Mouse (Mus musculus) MEL (cell line): ENCODE measurements around the gene Fam114a2.

Experiments
- CTCF ChIP-seq, 3 experiments: IDR thresholded peaks in 2 of 3; conservative IDR thresholded peaks in 1 of 3; 2 replicates each; pipeline ENCODE4 v1.5.1; 2011 to 2012; ENCODE audit warnings: low read length in 3 of 3, low read depth in 2 of 3, mild to moderate bottlenecking in 2 of 3, improper control_type of control experiment in 1 of 3, inconsistent platforms in 1 of 3, mixed read lengths in 1 of 3, moderate library complexity in 1 of 3; ENCODE audit not compliant: control insufficient read depth in 1 of 3, insufficient read depth in 1 of 3, poor library complexity in 1 of 3, severe bottlenecking in 1 of 3
- EP300 ChIP-seq, 2 experiments: IDR thresholded peaks; 2 replicates each; pipeline ENCODE4 v1.6.1; 2011; ENCODE audit warnings: improper control_type of control experiment in 2 of 2, low read length in 2 of 2, low read depth in 1 of 2, mild to moderate bottlenecking in 1 of 2
- ETS1 ChIP-seq: IDR thresholded peaks from 2 replicates; pipeline ENCODE4 v1.6.1; 2012; ENCODE audit warnings: low read depth, mild to moderate bottlenecking, inconsistent platforms, low read length, improper control_type of control experiment, moderate library complexity
- GATA1 ChIP-seq: IDR thresholded peaks from 2 replicates; pipeline ENCODE4 v1.6.1; 2011; ENCODE audit warnings: low read depth, low read length, improper control_type of control experiment
- KAT2A ChIP-seq: conservative IDR thresholded peaks from 2 replicates; pipeline ENCODE4 v1.6.1; 2012; ENCODE audit warnings: low read depth, low read length, improper control_type of control experiment, inconsistent platforms
- MXI1 ChIP-seq: IDR thresholded peaks from 2 replicates; pipeline ENCODE4 v1.6.1; 2011; ENCODE audit warnings: mild to moderate bottlenecking, low read depth, low read length, improper control_type of control experiment
- NRF1 ChIP-seq: IDR thresholded peaks from 2 replicates; pipeline ENCODE4 v1.6.1; 2014; ENCODE audit warnings: low read depth, mild to moderate bottlenecking, inconsistent platforms, low read length, improper control_type of control experiment, moderate library complexity; ENCODE audit not compliant: poor library complexity, insufficient read depth, severe bottlenecking
- POLR2A ChIP-seq, 2 experiments: IDR thresholded peaks; 2 replicates each; pipeline ENCODE4 v1.6.1; 2011 to 2012; ENCODE audit warnings: low read length in 2 of 2, mild to moderate bottlenecking in 2 of 2, control low read depth in 1 of 2, improper control_type of control experiment in 1 of 2, low read depth in 1 of 2, moderate library complexity in 1 of 2; ENCODE audit not compliant: control insufficient read depth in 1 of 2, insufficient read depth in 1 of 2, poor library complexity in 1 of 2
- USF1 ChIP-seq: IDR thresholded peaks from 2 replicates; pipeline ENCODE4 v1.6.1; 2014; ENCODE audit warnings: low read depth, mild to moderate bottlenecking, inconsistent platforms, low read length, improper control_type of control experiment, moderate library complexity
- USF2 ChIP-seq, 2 experiments: IDR thresholded peaks; 2 replicates each; pipeline ENCODE4 v1.6.1; 2011 to 2012; ENCODE audit warnings: improper control_type of control experiment in 2 of 2, low read length in 2 of 2, borderline replicate concordance in 1 of 2, inconsistent platforms in 1 of 2, low read depth in 1 of 2, mild to moderate bottlenecking in 1 of 2; ENCODE audit not compliant: insufficient read depth in 1 of 2

GRCm38 (mm10) chr11:57521206-57521605 is 2.8 kb upstream of the Fam114a2 start:
- TF ChIP-seq KAT2A (no peak), EP300 (IDR thresholded peaks at IDR 0.05; ENCODE audit: low read depth in 1 of 2, low read length in 2 of 2) (no peak), CTCF (IDR thresholded peaks at IDR 0.05 in 2 of 3, conservative IDR thresholded peaks at IDR 0.05 in 1 of 3; ENCODE audit: control insufficient read depth in 1 of 3, insufficient read depth in 1 of 3, low read depth in 2 of 3, low read length in 3 of 3, poor library complexity in 1 of 3, severe bottlenecking in 1 of 3) (no peak), POLR2A (IDR thresholded peaks at IDR 0.05; ENCODE audit: control insufficient read depth in 1 of 2, insufficient read depth in 1 of 2, low read depth in 1 of 2, low read length in 2 of 2, poor library complexity in 1 of 2) (no peak), GATA1 (no peak), ETS1 (no peak), USF2 (IDR thresholded peaks at IDR 0.05; ENCODE audit: borderline replicate concordance in 1 of 2, insufficient read depth in 1 of 2, low read depth in 1 of 2, low read length in 2 of 2) (no peak), USF1 (no peak), MXI1 (no peak), NRF1 (no peak)
